Mouse (Mus musculus): ENCODE data around the gene Plekhh2. TPM values are rescaled to one million over a fixed set of nuclear protein-coding genes. Genes with fewer than 3 reads are reported as not detected.

Gene Plekhh2
- polyA plus RNA-seq, 1 experiment from 2014 or later = 3.2 TPM

DNA sequence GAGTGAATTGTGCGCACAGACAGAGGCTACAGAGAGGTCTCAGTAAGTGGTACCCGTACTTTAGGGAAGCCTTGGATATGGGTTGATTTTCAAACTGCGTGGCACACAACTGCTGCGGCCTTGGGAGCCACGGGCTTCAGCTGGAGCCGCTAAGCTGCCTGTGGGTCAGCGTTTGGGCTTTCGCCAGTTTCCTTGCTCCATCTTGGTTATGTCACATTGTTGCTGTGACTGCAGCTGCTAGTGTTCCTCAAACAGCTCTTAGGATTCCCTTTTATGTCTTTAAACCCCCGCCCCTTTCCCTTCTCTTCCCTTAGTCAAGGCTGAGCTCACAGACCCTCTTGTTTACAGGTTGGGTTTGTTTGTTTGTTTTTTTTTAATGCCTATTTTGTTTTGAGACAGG lies 61.6 kb downstream of the Plekhh2 start:
- Histone ChIP-seq H3K4me1 (ENCODE audit: control insufficient read depth, insufficient read depth, low read length) (no peaks in the 10 kb centered on the region), H3K4me3 (ENCODE audit: low read depth, low read length) (no peak overlapping the region), H3K36me3 (ENCODE audit: control insufficient read depth, insufficient read depth, low read length) (no peaks in the 10 kb centered on the region), H3K27ac (ENCODE audit: low read depth, low read length) (no peak overlapping the region), H3K9ac (ENCODE audit: low read depth, low read length) (no peak overlapping the region), H3K27me3 (ENCODE audit: control insufficient read depth, insufficient read depth, low read length) (no peaks in the 10 kb centered on the region), H3K4me2 (no peak overlapping the region), H3K9me3 (replicated peaks; ENCODE audit: control insufficient read depth, low read length) (no peaks in the 10 kb centered on the region)
- no peak for ATAC-seq (replicated peaks; ENCODE audit: insufficient number of reproducible peaks, low FRiP score, low TSS enrichment)
- WGBS (ENCODE audit: insufficient replicate concordance) = 88% methylated on average over 9 of the region's 9 CpGs

GRCm38 (mm10) chr17:84573940-84574339 lies 62.2 kb downstream of the Plekhh2 start:
- 80% methylated on average over 5 of the region's 5 CpGs for WGBS (ENCODE audit: insufficient replicate concordance)
- Histone ChIP-seq H3K4me3 (ENCODE audit: low read depth, low read length) (no peak overlapping the region), H3K9me3 (replicated peaks; ENCODE audit: control insufficient read depth, low read length) (no peaks in the 10 kb centered on the region), H3K4me1 (ENCODE audit: control insufficient read depth, insufficient read depth, low read length) (no peaks in the 10 kb centered on the region), H3K9ac (ENCODE audit: low read depth, low read length) (no peak overlapping the region), H3K27me3 (ENCODE audit: control insufficient read depth, insufficient read depth, low read length) (no peaks in the 10 kb centered on the region), H3K27ac (ENCODE audit: low read depth, low read length) (no peak overlapping the region), H3K36me3 (ENCODE audit: control insufficient read depth, insufficient read depth, low read length) (no peaks in the 10 kb centered on the region), H3K4me2 (no peak overlapping the region)
- no peak for ATAC-seq (replicated peaks; ENCODE audit: insufficient number of reproducible peaks, low FRiP score, low TSS enrichment)

DNA sequence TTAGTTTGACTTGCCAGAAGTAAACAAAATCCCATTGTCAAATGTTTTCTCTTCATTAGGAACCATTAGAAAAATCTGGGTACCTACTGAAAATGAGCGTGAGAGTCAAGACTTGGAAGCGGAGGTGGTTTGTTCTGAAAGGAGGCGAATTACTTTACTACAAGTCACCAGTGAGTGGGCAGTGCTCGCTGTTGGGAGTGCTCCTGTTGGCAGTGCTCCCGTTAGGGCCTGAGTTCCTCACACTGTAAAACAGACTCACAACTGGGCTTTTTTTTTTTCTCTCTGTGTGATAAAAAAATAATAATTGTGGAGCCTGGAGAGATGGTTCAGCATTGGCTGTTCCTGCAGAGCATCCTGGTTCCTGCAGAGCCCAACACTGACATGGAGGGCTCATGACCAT lies 63.4 kb downstream of the Plekhh2 start:
- ATAC-seq (replicated peaks; ENCODE audit: insufficient number of reproducible peaks, low FRiP score, low TSS enrichment) = no peak

DNA sequence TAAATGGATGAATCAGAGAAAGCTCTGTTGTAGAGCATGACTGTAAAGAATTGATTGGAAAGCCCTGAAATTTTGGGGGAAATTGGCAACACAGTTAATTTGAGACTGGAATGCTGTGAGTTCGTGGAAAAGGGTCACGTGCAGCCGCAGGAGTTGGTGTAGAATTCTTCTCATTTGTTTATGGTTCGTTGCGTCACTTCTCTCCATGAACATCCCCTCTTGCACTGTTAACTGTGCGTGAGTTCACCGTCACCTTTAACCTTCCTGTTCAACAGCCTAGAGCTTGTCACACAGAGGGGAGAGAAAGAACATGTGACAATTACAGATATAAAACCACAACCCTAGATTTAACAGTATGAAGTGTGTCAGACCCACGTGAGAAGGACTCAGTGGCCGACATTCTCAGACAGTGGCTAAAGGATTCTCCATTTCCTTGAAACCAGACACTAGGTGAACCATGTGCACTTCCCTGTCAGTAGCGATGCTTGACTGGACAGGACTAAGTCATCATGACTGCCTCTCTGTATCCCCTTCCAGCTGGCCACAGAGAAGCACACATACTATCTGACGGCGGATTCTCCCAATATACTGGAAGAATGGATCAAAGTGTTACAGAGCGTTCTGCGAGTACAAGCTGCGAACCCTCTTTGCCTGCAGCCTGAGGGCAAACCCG lies 65.1 kb downstream of the Plekhh2 start:
- Histone ChIP-seq H3K36me3 (ENCODE audit: control insufficient read depth, insufficient read depth, low read length) (no peaks in the 10 kb centered on the region), H3K4me1 (ENCODE audit: control insufficient read depth, insufficient read depth, low read length) (no peaks in the 10 kb centered on the region), H3K27me3 (ENCODE audit: control insufficient read depth, insufficient read depth, low read length) (no peaks in the 10 kb centered on the region), H3K27ac (ENCODE audit: low read depth, low read length) (no peak overlapping the region), H3K4me2 (no peak overlapping the region), H3K9me3 (replicated peaks; ENCODE audit: control insufficient read depth, low read length) (no peaks in the 10 kb centered on the region), H3K9ac (ENCODE audit: low read depth, low read length) (no peak overlapping the region), H3K4me3 (ENCODE audit: low read depth, low read length) (no peak overlapping the region)
- 75% methylated on average over 16 of the region's 16 CpGs for WGBS (ENCODE audit: insufficient replicate concordance)
- ATAC-seq (replicated peaks; ENCODE audit: insufficient number of reproducible peaks, low FRiP score, low TSS enrichment) = no peak

More for the DNA sequence above, 63.4 kb downstream of the Plekhh2 start:
- Histone ChIP-seq H3K36me3 (ENCODE audit: control insufficient read depth, insufficient read depth, low read length) (no peaks in the 10 kb centered on the region), H3K4me1 (ENCODE audit: control insufficient read depth, insufficient read depth, low read length) (no peaks in the 10 kb centered on the region), H3K9ac (ENCODE audit: low read depth, low read length) (no peak overlapping the region), H3K27me3 (ENCODE audit: control insufficient read depth, insufficient read depth, low read length) (no peaks in the 10 kb centered on the region), H3K27ac (ENCODE audit: low read depth, low read length) (no peak overlapping the region), H3K4me3 (ENCODE audit: low read depth, low read length) (no peak overlapping the region), H3K4me2 (no peak overlapping the region), H3K9me3 (replicated peaks; ENCODE audit: control insufficient read depth, low read length) (no peaks in the 10 kb centered on the region)
- WGBS (ENCODE audit: insufficient replicate concordance) = 88% methylated on average over 5 of the region's 5 CpGs

DNA sequence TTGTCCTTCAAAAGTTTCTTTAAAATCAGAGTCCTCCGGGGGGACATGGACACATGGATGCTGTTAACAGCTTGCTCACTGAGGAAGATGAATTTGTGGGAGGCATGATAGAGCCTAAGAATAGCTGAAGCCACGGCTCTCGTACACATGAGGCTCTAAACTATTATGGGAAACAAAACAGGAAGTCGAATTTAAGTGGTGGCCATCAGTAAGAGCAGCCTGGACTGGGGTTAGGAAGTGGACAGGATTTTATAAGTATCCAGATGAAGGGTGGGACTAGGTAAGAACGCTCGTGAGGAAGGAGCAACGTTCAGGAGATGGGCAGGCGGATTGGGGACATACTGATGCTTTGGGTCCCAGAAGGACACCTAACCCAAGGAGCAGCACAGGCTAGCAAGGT lies 67.6 kb downstream of the Plekhh2 start:
- Histone ChIP-seq H3K9me3 (replicated peaks; ENCODE audit: control insufficient read depth, low read length) (no peaks in the 10 kb centered on the region), H3K4me3 (ENCODE audit: low read depth, low read length) (no peak overlapping the region), H3K27me3 (ENCODE audit: control insufficient read depth, insufficient read depth, low read length) (no peaks in the 10 kb centered on the region), H3K27ac (ENCODE audit: low read depth, low read length) (no peak overlapping the region), H3K4me1 (ENCODE audit: control insufficient read depth, insufficient read depth, low read length) (no peaks in the 10 kb centered on the region), H3K9ac (ENCODE audit: low read depth, low read length) (no peak overlapping the region), H3K4me2 (no peak overlapping the region), H3K36me3 (ENCODE audit: control insufficient read depth, insufficient read depth, low read length) (no peaks in the 10 kb centered on the region)
- no peak for ATAC-seq (replicated peaks; ENCODE audit: insufficient number of reproducible peaks, low FRiP score, low TSS enrichment)
- WGBS (ENCODE audit: insufficient replicate concordance) = 57% methylated on average over 8 of the region's 8 CpGs

- H3K4me3 ChIP-seq (ENCODE audit: low read depth, low read length) = no peak overlapping the region
- no peak for ATAC-seq (replicated peaks; ENCODE audit: insufficient number of reproducible peaks, low FRiP score, low TSS enrichment)
- 82% methylated on average over 10 of the region's 10 CpGs for WGBS (ENCODE audit: insufficient replicate concordance)
- no peak overlapping the region for H3K27ac ChIP-seq (ENCODE audit: low read depth, low read length)
- no peaks in the 10 kb centered on the region for H3K4me1 ChIP-seq (ENCODE audit: control insufficient read depth, insufficient read depth, low read length)
- no peak overlapping the region for H3K9ac ChIP-seq (ENCODE audit: low read depth, low read length)
- no peaks in the 10 kb centered on the region for H3K36me3 ChIP-seq (ENCODE audit: control insufficient read depth, insufficient read depth, low read length)
- H3K27me3 ChIP-seq (ENCODE audit: control insufficient read depth, insufficient read depth, low read length) = no peaks in the 10 kb centered on the region
- no peak overlapping the region for H3K4me2 ChIP-seq
- no peaks in the 10 kb centered on the region for H3K9me3 ChIP-seq (replicated peaks; ENCODE audit: control insufficient read depth, low read length)
Measured at GRCm38 (mm10) chr17:84579817-84580216, 68.1 kb downstream of the Plekhh2 start.

- Histone ChIP-seq H3K9me3 (replicated peaks; ENCODE audit: control insufficient read depth, low read length) (no peaks in the 10 kb centered on the region), H3K4me2 (no peak overlapping the region), H3K4me1 (ENCODE audit: control insufficient read depth, insufficient read depth, low read length) (no peaks in the 10 kb centered on the region), H3K27me3 (ENCODE audit: control insufficient read depth, insufficient read depth, low read length) (no peaks in the 10 kb centered on the region), H3K9ac (ENCODE audit: low read depth, low read length) (no peak overlapping the region), H3K27ac (ENCODE audit: low read depth, low read length) (no peak overlapping the region), H3K36me3 (ENCODE audit: control insufficient read depth, insufficient read depth, low read length) (no peaks in the 10 kb centered on the region), H3K4me3 (ENCODE audit: low read depth, low read length) (no peak overlapping the region)
- 52% methylated on average over 8 of the region's 8 CpGs for WGBS (ENCODE audit: insufficient replicate concordance)
- no peak for ATAC-seq (replicated peaks; ENCODE audit: insufficient number of reproducible peaks, low FRiP score, low TSS enrichment)
Measured at GRCm38 (mm10) chr17:84580821-84581220, 69.1 kb downstream of the Plekhh2 start.

GRCm38 (mm10) chr17:84581740-84582414 lies 70.2 kb downstream of the Plekhh2 start:
- Histone ChIP-seq H3K36me3 (ENCODE audit: control insufficient read depth, insufficient read depth, low read length) (no peaks in the 10 kb centered on the region), H3K27me3 (ENCODE audit: control insufficient read depth, insufficient read depth, low read length) (no peaks in the 10 kb centered on the region), H3K9me3 (replicated peaks; ENCODE audit: control insufficient read depth, low read length) (no peaks in the 10 kb centered on the region), H3K4me1 (ENCODE audit: control insufficient read depth, insufficient read depth, low read length) (no peaks in the 10 kb centered on the region), H3K4me3 (ENCODE audit: low read depth, low read length) (no peak overlapping the region), H3K4me2 (no peak overlapping the region), H3K9ac (ENCODE audit: low read depth, low read length) (no peak overlapping the region), H3K27ac (ENCODE audit: low read depth, low read length) (no peak overlapping the region)
- no peak for ATAC-seq (replicated peaks; ENCODE audit: insufficient number of reproducible peaks, low FRiP score, low TSS enrichment)
- 78% methylated on average over 8 of the region's 8 CpGs for WGBS (ENCODE audit: insufficient replicate concordance)

DNA sequence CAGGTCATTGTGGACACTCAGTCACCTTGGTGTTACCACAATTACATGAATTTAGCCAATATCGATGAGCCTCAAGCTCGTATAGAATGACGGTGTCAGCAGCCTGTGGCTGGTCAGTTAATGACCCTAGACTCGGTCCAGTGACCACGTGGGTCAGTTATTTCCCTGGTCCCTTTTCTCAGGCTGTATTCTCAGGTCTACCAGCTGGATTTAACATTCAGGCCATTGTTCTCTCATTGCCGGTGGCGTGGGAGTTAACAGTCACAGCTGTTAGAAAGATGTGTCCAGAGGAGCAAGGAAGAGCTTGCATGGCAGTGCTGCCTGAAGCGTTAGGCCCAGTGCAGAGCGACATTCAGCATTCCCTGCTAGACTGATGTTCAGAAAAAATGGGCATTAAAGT lies 72.4 kb downstream of the Plekhh2 start:
- Histone ChIP-seq H3K4me3 (ENCODE audit: low read depth, low read length) (no peak overlapping the region), H3K27me3 (ENCODE audit: control insufficient read depth, insufficient read depth, low read length) (no peaks in the 10 kb centered on the region), H3K9me3 (replicated peaks; ENCODE audit: control insufficient read depth, low read length) (no peaks in the 10 kb centered on the region), H3K27ac (ENCODE audit: low read depth, low read length) (no peak overlapping the region), H3K4me2 (no peak overlapping the region), H3K4me1 (ENCODE audit: control insufficient read depth, insufficient read depth, low read length) (no peaks in the 10 kb centered on the region), H3K36me3 (ENCODE audit: control insufficient read depth, insufficient read depth, low read length) (no peaks in the 10 kb centered on the region), H3K9ac (ENCODE audit: low read depth, low read length) (no peak overlapping the region)
- no peak for ATAC-seq (replicated peaks; ENCODE audit: insufficient number of reproducible peaks, low FRiP score, low TSS enrichment)
- WGBS (ENCODE audit: insufficient replicate concordance) = 75% methylated on average over 9 of the region's 9 CpGs

Measured in heart, embryonic 11.5 days (tissue).